ENCODE assay signal across 8 mouse cellular contexts in the genomic region with DNA sequence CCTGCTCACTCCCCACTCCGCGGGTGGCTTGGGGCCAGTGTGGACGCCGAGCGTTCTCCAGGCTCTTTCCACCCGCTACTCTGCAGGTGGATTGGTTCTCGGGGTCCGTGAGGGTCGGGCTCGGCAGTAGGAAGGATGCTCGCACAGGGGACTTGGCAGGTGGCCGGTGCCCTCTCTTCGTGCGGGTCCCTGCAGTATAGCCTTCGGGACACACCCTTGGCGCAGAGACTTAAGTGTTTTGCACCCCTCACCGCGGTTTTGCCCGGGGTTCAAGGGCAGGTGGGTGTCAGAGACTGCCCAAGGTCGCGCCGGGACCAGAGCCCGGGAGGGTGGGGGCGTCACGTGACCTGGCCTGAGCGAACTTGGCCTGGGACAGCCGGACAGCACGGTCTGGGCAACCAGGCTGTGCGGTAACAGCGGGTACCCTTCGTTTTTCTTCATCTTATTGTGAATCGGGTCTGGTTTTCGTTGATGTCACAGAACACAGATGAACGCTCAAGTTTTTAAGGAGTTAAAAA. TPM values are rescaled to one million over a fixed set of nuclear protein-coding genes. Genes with fewer than 3 reads are reported as not detected.
DNase-seq lines count a peak whose midpoint lies in the region; ATAC-seq lines count a peak whose summit lies in the region.

No protein-coding gene starts in this region.

- H3K4me1 ChIP-seq in liver, embryonic 13.5 days (replicated peaks), result peaks cover 77% of the 10 kb centered on the region
- peaks cover 8% of the 10 kb centered on the region; the same call in 1 of the 2 replicates for H3K4me1 ChIP-seq in neural tube, embryonic 11.5 days (ENCODE audit: control insufficient read depth, insufficient read depth, low read length)

- H3K4me2 ChIP-seq in liver, embryonic 13.5 days, result peak overlapping the region; percentile 99
- peak overlapping the region; percentile 78 for H3K4me2 ChIP-seq in neural tube, embryonic 11.5 days (ENCODE audit: low read depth)

- H3K9ac ChIP-seq in liver, embryonic 13.5 days, result peak overlapping the region; percentile 78
- peak overlapping the region; percentile 33; the same call in 1 of the 2 replicates for H3K9ac ChIP-seq in neural tube, embryonic 11.5 days (ENCODE audit: low read length)

- H3K27ac ChIP-seq in liver, embryonic 13.5 days, result peak overlapping the region; percentile 90
- H3K27ac ChIP-seq in neural tube, embryonic 11.5 days (ENCODE audit: low read depth, low read length), result no peak overlapping the region

- peak overlapping the region; percentile 70 for H3K4me3 ChIP-seq in liver, embryonic 13.5 days (replicated peaks)
- peak overlapping the region; percentile 34 for H3K4me3 ChIP-seq in neural tube, embryonic 11.5 days (ENCODE audit: low read depth, low read length)

- no peaks in the 10 kb centered on the region for H3K27me3 ChIP-seq in liver, embryonic 13.5 days
- peaks cover 25% of the 10 kb centered on the region for H3K27me3 ChIP-seq in neural tube, embryonic 11.5 days (ENCODE audit: control insufficient read depth, insufficient read depth, low read length)

- no peaks in the 10 kb centered on the region for H3K36me3 ChIP-seq in liver, embryonic 13.5 days
- H3K36me3 ChIP-seq in neural tube, embryonic 11.5 days (ENCODE audit: control insufficient read depth, insufficient read depth, low read length), result no peaks in the 10 kb centered on the region

- peak; percentile 3; the same call in 1 of the 2 replicates for ATAC-seq in liver, embryonic 13.5 days (ENCODE audit: low read depth)
- peak; percentile 17; the same call in 1 of the 2 replicates for ATAC-seq in neural tube, embryonic 11.5 days (ENCODE audit: insufficient read depth, low FRiP score, low TSS enrichment)

- under 1% methylated on average over 34 of the region's 34 CpGs for WGBS in liver, embryonic 13.5 days (ENCODE audit: insufficient replicate concordance)
- WGBS in neural tube, embryonic 11.5 days, result 1% methylated on average over 34 of the region's 34 CpGs

- H3K9me3 ChIP-seq in liver, embryonic 13.5 days (replicated peaks), result no peaks in the 10 kb centered on the region
- no peaks in the 10 kb centered on the region for H3K9me3 ChIP-seq in neural tube, embryonic 11.5 days (ENCODE audit: control insufficient read depth, low read length)

- peak; percentile 72 for DNase-seq in 3134 (ENCODE audit: extremely low read depth, insufficient read length, low spot score)
- peak; percentile 93 to 96 for DNase-seq in adrenal gland, adult (ENCODE audit: inconsistent age in 2 of 2, low spot score in 1 of 2)
- peak; percentile 43 for DNase-seq in embryo, embryonic 9.5 days (ENCODE audit: extremely low spot score)
- DNase-seq in heart, adult 8-10 months (ENCODE audit: low spot score), result peak; percentile 81
- DNase-seq in kidney, adult 8-10 months, result peak; percentile 86 to 90
- peak; percentile 53 for DNase-seq in liver, embryonic 13.5 days
- DNase-seq in neural tube, embryonic 11.5 days (ENCODE audit: low spot score), result peak; percentile 45
- peak; percentile 81 for DNase-seq in testis, postnatal 14 days (ENCODE audit: low spot score)

RNA-seq across cellular contexts. Expression of gene Cpt1a, which starts 1.7 kb away (rescaled TPM):
- 10 to 100 TPM; 46.3 to 65.6 (median 57.4) TPM for total RNA-seq in heart, adult 8-10 months (2022)
- 6.6 and 7.2 TPM in 2 replicates for polyA plus RNA-seq in liver, embryonic 13.5 days (2015; fragmentation: Nextera tagmentation; extraction: Ambion mirVana)
- 6.6 and 8.0 TPM in 2 replicates for polyA plus RNA-seq in neural tube, embryonic 11.5 days (2014; fragmentation: Nextera tagmentation; extraction: Ambion mirVana)

RNA-seq across cellular contexts. Expression of gene Ighmbp2, which starts 41.0 kb away (rescaled TPM):
- total RNA-seq in heart, adult 8-10 months (2022), result 1 to 10 TPM; 2.6 to 3.3 (median 3.2) TPM
- 3.8 TPM in 2 replicates for polyA plus RNA-seq in liver, embryonic 13.5 days (2015; fragmentation: Nextera tagmentation; extraction: Ambion mirVana)
- 7.7 and 8.0 TPM in 2 replicates for polyA plus RNA-seq in neural tube, embryonic 11.5 days (2014; fragmentation: Nextera tagmentation; extraction: Ambion mirVana)

RNA-seq across cellular contexts. Expression of gene Mrpl21, which starts 41.1 kb away (rescaled TPM):
- total RNA-seq in heart, adult 8-10 months (2022), result 10 to 100 TPM; 83.4 to 88.5 (median 86.9) TPM
- polyA plus RNA-seq in liver, embryonic 13.5 days (2015; fragmentation: Nextera tagmentation; extraction: Ambion mirVana), result 85.4 and 94.4 TPM in 2 replicates
- polyA plus RNA-seq in neural tube, embryonic 11.5 days (2014; fragmentation: Nextera tagmentation; extraction: Ambion mirVana), result 121 and 122 TPM in 2 replicates

Comparison
In these comparisons a context has a peak if more than half of its experiments do, and no peak if none do; other contexts are left out.
1. DNase-seq: peak in every context shown above with its lines; median percentile 94 in adrenal gland, adult; 88 in kidney, adult 8-10 months; 81 in heart, adult 8-10 months; 81 in testis, postnatal 14 days; 72 in 3134; 53 in liver, embryonic 13.5 days; 45 in neural tube, embryonic 11.5 days; 43 in embryo, embryonic 9.5 days.